Mouse (Mus musculus): ENCODE results near the gene Wdr64.
A peak's percentile ranks its signal among the peaks of the same experiment; 100 is the strongest.

Wdr64 gene

DNA sequence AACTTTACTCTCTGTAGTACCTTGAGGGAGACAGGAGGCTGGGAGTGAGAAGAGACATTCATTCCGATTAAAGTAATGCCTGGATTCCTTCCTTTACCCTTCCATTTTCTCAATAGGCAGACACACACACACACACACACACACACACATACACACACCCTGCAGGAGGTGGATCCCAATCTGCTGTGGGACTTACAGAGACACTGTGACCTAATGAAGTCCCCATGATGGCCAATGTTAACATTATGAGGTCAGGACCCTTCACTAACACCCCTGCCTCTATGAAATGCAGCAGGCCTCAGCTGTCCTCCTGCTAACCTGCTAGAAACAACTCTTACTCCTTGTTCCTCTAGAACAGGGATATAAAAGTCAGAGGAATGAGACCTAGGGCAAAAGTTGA is at the start of gene Wdr64:
Gene Wdr64, plus strand, starts transcription at position 301 of the 400 bp plus-strand sequence.
- no peak for DNase-seq (ENCODE audit: inconsistent age in 2 of 2, low spot score in 1 of 2)

DNA sequence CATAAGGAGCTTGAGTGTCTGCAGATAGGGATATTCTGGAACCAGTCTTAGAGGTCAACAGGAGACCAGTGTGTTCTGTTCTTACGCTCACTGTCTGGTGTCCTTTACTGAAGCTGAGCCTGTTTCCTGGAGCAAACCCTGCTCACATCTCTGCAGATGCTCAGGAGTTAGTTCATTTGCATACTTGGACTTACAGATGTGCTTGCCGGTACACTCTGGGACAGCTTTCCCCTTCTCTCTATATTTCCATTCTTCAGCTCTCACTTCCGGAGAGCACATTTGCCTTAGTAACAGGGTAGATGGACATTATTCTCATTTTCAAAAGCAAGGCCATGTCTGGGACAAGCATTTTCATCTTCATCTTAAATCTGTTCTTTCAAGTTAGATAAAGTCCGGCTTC is 49.8 kb upstream of the Wdr64 start:
- no peak for DNase-seq (ENCODE audit: inconsistent age in 2 of 2, low spot score in 1 of 2)

DNA sequence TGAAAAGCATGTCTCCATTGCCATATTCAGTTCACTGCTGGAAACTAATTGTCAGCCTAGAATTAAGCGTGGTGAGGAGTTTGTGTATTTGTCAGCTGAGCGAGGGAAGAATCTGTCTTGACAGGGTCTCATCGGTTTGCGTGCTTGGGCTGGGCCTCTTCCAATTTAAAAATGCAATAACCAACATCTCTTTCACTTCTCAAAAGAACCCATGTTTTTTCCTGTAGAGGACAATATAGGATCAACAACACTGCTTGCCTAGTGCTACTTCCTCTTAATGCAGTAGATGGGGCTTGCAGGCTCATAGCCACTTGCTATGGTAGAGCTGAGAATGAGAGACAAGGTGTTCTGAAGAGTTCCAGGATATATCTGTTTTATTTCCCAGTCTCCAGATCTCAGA is 38.5 kb upstream of the Wdr64 start:
- DNase-seq (ENCODE audit: inconsistent age in 2 of 2, low spot score in 1 of 2): no peak

DNA sequence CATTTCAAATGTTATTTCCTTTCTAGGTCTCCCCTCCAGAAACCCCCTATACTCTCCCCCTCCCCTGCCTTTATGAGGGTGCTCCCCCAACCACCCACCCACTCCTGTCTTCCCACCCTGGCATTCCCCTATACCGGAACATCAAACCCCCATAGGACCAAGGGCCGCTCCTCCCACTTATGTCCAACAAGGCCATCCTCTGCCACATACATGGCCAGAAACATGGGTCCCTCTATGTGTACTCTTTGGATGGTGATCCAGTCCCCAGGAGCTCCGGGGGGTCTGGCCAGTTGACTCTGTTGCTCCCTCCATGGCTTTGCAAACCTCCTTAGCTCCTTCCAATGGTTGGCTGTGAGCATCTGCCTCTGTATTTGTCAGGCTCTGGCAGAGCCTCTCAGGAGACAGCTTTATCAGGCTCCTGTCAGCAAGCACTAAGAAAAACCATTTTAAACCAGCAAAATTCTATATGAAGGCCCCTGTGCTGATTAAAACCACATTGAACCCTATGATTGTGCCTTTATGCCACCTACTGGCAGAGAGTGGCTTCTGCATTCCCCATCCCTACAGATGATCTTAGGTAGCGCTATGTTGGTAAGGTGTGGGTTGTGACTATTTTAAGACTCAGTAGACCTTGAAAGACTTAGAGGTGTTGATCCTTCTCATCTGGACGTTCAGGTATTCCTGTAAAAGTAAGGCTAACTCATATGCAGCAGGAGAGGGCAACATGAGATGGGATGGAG is 29.6 kb upstream of the Wdr64 start:
- DNase-seq (ENCODE audit: inconsistent age in 2 of 2, low spot score in 1 of 2): peak in 1 of 2 experiments; percentile 54

DNA sequence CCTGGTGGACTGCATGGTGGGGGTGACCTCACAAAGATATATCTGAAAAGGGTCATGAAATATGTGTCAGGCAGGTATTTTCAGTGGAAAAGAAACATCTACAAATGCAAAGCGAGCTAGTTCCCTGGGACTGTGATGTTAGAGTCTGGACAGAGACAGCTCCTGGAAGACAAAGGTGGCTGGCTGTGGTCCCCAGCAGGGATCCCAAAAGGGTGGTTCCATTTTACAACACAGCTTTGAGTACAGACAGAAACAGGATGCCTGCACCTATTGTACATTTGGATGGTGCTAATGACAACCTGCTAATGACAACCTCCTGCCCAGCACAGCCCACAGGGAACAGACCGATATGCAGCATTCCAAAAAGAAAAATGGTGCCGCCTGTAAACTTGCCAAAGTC is 28.9 kb upstream of the Wdr64 start:
- no peak for DNase-seq (ENCODE audit: inconsistent age in 2 of 2, low spot score in 1 of 2)

DNA sequence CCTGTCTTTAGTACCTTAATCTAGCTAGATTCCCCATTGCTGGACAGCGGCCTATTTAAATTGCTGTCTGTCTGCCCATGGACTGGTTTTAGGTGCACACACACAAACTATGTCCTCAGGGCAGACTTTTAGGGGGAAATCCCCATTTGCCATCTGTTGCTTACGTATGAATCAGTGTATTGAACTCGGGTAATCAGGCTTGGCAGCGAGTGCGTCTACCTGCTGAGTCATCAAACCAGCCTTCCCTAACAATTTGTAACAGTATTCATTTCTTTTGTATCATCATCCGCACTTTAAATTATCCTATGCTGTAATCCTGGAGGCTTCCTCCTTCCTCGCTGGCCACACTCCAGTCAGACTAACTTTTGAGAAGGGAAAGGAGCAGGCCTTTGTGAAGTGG is 28.4 kb upstream of the Wdr64 start:
- no peak for DNase-seq (ENCODE audit: inconsistent age in 2 of 2, low spot score in 1 of 2)

DNA sequence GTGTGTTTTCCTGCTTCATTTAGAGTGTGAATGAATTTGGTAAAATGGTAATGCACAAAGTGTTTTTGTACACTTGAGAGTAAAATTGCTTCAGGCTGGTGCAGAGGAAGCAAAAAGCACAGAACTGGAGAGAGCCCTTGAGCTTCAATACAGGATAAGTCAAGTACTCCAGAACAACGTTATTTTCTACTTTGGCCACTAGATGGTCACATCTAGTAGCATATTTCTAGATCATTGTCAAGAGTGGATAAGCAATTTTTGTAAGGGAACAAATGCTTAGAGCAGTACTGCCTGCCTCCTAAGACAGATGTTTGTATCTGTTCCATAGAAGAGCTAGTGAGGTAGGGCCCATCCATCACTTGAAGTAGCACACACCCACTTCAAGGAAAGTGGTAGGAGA is 26.8 kb upstream of the Wdr64 start:
- DNase-seq (ENCODE audit: inconsistent age in 2 of 2, low spot score in 1 of 2): no peak

DNA sequence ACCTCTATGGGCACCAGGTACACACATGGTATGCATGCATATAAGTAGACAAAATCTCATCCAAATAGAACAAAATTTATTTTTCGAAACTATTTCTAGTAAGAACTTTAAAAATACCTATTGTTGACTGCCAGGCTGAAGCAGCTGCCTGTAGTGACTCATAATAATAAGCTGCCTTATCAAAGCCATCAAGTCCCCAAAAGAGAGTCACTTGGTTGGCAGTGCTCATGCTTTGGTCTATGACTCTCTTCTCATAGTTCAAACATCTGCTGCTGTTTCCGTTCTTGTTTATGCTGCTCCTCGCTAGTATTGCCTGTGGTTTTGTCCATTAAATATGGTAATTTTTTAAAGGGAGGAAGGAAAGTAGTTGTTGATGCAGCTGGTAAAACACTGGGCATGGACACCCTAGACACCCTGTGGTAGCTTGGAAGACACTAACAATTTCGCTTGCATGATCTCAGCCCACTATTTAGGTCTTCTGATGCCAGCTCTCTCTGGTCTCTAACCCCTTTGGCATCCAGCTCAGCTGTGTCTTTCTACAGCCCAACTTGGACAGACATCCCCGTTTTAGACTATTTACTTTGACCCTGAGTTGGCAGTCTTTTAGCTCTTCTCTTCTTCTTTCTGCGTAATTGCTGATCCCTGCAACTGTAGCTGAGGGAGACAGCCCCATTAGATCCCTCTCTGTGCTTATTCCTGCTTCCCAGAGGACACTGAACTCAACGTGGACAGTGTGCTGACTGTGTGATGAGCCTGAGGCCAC is 24.6 kb upstream of the Wdr64 start:
- DNase-seq (ENCODE audit: inconsistent age in 2 of 2, low spot score in 1 of 2): no peak

DNA sequence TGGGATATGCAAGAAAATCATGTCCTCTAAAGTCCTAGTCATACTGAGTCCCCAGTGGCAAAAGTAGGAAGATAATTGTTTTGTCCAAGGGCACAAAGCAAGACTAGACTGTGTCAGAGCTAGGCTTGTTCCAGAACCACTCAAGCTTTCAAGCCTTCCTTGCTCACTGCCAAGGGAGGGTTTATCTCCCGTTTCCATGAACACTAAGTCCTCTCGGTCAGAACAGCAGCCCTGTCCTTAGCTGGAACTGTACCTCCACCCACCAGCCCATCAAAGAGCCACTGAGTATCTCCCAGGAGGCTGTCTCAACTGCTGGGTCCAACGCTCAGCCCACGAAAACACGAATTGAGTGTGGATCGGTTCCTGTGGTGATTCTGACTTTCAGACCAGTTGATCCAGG is 23.3 kb upstream of the Wdr64 start:
- DNase-seq (ENCODE audit: inconsistent age in 2 of 2, low spot score in 1 of 2): no peak

DNA sequence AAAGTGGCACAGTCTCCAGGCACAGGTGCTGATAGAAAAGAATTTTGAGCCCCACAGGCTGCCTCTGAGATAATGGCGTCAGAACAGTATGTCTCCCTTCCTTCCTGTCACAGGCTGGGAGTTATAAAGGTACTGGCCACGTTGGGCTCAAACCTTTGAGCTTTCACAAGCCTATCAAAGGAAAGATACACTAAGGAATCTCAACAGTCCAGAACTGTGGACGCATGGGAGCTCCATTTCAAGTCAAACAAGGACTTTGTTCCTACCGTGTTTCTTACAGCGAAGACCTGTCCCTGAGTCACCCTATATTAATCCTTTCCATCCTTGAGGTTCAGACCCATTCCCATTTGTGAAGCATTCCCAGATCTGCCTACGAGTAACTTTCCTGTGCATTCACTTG is 20.9 kb upstream of the Wdr64 start:
- DNase-seq (ENCODE audit: inconsistent age in 2 of 2, low spot score in 1 of 2): no peak

DNA sequence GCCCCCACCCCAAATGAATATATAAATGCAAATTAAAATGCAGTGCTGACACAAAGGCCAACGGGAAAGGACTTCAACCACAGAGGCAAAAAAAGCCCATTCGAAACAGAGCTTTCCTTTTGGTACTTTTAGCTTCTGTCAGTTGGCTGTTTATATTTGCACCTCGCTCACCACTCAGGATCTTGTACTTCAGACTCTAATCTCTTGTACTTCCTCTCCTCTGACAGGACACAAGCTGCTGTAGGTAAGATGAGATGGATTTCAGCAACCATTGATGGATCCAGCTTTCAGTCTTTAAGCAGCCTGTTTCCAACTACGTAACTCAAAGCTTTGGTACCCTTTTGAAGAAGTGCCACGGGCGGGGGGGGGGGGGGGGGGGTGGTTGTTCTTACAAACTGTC is 17.4 kb upstream of the Wdr64 start:
- DNase-seq (ENCODE audit: inconsistent age in 2 of 2, low spot score in 1 of 2): no peak

DNA sequence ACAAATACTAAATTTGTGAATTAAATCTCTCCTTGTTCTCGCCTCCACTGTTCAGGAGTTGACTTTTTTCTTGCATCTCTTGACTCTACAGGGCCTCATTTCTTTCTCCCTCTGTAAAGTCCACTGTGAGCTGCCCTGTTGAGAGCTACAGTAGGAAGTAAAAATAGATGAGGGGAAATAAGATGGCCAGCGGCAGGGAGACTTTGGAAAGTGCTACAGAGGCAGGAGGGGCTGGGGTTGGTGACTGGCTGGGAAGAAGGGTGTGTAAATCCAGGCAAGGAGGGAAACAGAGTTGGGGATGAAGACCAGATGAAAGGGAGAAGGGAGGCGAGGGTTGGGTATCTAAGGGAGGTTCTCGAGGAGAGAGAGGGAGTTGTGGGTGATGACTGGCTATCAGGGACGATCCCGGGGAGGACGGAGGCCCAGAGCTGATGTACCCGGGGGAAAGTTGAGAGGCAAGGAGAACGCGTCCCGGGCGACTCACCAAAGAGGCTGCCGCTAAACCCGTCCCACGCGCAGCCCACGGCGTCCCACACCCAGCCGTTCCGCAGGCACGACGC is 6.6 kb upstream of the Wdr64 start:
- peak in 1 of 2 experiments; percentile 72 for DNase-seq (ENCODE audit: inconsistent age in 2 of 2, low spot score in 1 of 2)

DNA sequence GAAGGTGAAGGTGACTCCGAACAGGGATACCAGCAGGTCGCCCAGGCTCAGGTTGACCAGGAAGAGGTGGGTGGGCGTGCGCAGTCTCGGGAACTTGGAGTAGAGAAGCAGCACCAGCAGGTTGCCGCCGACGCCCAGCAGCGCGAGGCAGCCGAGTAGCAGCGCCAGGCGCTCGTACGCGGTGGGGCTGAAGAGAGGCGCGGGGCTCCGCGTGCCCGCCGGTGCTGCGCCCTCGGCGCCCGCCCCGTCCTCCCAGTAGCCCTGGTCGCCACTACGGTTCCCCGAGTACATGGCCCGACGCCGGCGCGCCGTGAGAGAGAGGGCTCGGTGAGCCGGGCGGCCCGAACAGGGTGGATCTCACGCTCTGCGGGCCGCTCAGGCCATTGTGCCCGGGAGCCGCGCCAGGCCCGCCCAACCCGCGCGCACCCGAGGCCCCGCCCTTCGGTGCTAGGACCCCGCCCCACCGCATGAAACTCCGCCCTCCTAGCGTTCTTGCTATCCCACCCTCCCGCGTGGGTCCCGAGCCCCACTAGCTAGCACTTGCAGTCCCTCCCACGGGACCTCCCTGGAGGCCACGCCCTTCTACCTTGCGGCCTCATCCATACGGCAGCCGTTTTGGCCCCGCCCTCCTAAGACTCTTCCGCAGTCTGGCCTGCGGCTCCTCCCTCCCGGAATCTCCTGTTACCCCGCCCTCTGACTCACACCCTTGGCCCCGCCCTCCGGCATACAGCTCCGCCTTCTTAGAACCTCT is 6.0 kb upstream of the Wdr64 start, which contains the start of the genes Opn3 and Chml:
Gene Opn3, minus strand, starts transcription at position 531 of the 751 bp plus-strand sequence.
Gene Chml, minus strand, starts transcription at position 656 of the 751 bp plus-strand sequence.
- DNase-seq (ENCODE audit: inconsistent age in 2 of 2, low spot score in 1 of 2): peak; percentile 99 to 100

DNA sequence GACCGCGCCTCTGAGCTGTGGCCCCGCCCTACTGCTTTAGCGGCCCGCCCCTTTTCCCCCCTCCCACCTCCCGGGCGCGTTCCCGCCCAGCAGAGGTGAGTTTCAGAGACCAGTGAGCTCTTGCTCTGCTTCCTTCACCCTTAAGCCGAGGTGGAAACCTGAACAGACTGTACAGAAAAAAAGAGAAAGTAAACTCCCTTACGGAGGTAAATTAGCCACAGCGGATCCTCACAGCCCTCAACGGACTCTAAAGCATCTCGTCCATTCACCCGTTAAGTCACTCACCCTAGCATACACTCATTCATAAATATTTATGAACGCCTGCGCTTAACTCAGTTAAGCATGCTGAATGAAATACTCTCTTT is 5.4 kb upstream of the Wdr64 start:
- DNase-seq (ENCODE audit: inconsistent age in 2 of 2, low spot score in 1 of 2): no peak

DNA sequence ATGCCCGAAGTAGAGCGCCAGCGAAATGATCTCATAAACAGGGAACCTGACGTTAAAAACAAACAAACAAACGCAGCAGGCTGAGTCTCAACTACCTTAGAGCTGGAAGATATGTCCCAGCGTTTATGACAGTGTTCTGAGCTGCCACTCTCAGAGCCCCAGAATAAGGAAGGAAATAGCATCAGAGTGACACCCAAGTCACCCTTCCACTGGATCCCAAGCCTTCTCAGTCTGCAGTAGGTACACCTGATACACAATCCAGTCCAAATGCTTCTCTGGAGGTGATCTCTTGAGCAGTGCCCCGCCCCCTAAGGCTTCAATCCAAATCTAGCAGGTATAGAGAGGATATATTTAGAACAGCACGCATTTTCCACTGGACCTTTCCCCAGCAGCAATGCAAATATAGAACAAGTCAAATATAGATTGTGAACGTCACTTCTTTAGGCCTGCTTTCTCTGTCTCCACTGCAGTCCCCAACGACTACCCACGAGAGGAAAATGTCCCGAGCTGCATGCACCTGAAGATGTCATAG is 4.9 kb upstream of the Wdr64 start:
- peak; percentile 26 to 58 for DNase-seq (ENCODE audit: inconsistent age in 2 of 2, low spot score in 1 of 2)

DNA sequence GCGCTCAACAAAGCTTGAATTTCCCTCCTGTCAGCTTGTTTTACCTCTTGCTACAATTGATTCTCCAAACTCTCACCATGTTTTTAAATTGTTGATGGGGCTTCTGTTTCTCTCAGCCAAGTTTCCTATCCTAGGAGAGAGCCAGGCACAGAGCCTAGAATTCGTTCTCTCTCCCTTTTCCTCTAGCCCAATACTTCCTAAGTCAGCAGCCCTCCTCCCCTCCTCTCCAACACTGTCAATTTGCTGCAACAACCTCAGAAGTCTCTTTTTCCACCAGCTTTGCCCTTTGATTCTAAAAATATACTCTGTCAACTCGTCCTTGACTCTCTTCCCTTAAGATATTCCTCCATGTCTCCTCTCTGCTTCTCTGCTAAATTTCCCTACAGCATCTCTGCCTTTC is 982 bp downstream of the Wdr64 start:
- peak in 1 of 2 experiments; percentile 52 for DNase-seq (ENCODE audit: inconsistent age in 2 of 2, low spot score in 1 of 2)

DNA sequence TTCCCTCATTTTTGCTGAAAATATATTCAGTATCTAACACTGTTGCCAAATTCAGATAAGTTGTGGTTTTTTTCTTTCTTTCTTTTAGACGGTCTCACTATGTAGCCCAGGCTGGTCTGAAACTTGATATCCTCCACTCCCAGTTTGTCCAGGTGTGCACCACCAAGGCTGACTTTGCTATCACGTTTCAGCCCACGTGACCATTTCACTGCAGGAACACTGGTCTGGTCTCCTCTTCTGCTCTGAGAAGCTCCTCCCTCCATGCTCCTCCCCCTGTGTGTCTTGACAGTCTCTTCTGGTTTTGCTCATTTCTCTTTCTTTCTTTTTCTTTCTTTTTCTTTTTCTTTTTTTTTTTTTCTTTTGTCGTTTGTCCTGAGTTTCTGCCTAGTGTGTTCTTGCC is 1.4 kb downstream of the Wdr64 start:
- no peak for DNase-seq (ENCODE audit: inconsistent age in 2 of 2, low spot score in 1 of 2)

DNA sequence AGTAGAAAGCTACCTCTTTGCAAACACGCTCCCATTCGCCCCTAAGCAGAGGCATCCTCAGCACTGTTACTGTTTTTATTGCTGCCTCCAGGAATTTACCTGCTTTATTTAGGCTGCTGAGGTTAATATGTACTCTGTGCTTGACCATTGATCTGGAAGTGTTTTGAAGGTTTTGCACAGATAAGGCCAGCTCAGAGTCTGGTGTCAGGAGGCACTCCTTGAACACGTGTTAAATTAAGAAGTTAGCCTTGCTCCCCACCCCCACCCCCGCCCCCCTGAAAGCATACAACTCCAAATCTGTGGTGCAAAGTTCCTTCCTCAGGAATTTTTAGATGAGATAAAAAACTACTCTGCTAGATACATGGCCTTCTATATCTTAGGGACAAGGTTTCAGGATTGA is 2.8 kb downstream of the Wdr64 start:
- no peak for DNase-seq (ENCODE audit: inconsistent age in 2 of 2, low spot score in 1 of 2)

DNA sequence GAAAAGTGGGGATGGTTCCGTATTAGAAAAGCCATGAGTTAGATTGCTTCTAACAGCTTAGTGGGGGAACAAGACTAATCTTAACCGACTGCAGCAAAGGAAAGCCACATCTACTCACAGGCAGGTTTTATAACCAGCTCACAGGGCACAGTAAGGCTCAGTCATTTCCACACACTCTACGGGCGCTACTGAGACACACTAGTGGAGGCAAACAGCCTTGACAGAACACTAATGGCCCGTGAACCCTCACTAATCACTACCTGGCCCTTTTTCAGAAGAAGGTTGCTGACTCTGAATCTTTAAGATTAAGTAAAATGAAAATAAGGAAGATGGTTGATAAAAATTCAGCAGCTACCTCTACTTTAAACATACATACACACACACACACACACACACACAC is 9.2 kb downstream of the Wdr64 start:
- DNase-seq (ENCODE audit: inconsistent age in 2 of 2, low spot score in 1 of 2): no peak

DNA sequence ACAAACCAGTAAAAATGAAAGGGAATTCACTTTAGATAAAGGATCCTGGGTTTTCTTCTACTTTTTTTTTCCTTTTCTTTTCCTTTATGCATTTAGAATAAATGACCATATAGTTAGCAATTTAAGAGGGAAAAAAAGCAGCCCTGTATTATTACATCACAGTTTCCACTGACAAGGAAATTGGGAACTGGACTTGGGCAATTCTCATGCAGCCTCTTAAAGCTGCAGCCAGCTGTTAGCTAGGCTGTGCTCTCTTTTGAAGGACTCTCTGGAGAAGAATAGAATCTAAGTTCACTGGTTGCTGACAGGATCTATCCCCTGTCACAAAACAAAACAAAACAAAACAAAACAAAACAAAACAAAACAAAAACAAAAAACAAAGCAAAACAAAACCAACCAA is 9.6 kb downstream of the Wdr64 start:
- DNase-seq (ENCODE audit: inconsistent age in 2 of 2, low spot score in 1 of 2): no peak

DNA sequence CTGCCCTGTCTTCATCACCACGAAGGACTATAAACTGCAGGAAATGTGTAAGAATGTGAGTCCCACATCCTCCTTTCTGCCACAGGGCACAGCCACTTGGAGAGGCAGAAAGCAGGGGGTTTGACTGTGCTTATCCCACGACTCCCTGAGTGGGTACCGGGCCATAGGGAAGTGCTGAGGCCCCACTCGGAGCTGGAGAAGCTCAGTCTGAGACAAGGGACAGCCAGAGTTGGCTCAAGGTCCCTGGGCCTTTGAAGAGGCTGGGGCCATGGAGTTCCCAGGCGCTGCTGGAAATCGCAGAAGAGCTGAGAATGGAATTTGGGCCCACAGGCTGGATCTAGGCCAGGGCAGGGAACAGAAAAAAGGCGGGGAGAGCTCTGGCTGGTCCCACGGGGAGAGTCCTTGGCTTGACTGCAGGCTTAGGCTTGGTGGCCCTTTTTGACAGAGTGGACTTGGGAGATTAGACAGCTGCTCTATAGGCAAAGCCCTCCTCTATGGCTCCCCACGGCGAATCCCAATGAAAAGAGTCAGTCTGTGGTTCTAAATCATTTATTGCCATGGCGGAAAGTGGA is 14.0 kb downstream of the Wdr64 start:
- DNase-seq (ENCODE audit: inconsistent age in 2 of 2, low spot score in 1 of 2): peak; percentile 68 to 78
